Mouse (Mus musculus) embryo, embryonic 11 days (tissue): ENCODE results near the gene Gm10912.
A peak's percentile ranks its signal among the peaks of the same experiment; 100 is the strongest.
"Not testable (repeated sequence)": the region's sequence is repeated elsewhere in the genome, so short reads cannot be mapped to it uniquely, and the experiment has no call there.

ENCODE experiments used
- DNase-seq: peaks from one replicate; pipeline ENCODE4 v3.0.0-alpha.2; 2015

Gene Gm10912

GRCm38 (mm10) chr2:104065526-104065925 is at the start of gene Gm10912:
Gene Gm10912 (plus strand): TSS chr2:104065826.
- DNase-seq, result not testable (repeated sequence)

- DNase-seq, result no peak
Measured at GRCm38 (mm10) chr2:104023096-104023495, 42.5 kb upstream of the Gm10912 start.

GRCm38 (mm10) chr2:104024656-104025055 is 41.0 kb upstream of the Gm10912 start:
- no peak for DNase-seq

GRCm38 (mm10) chr2:104027458-104028138 is 38.0 kb upstream of the Gm10912 start, which contains the start of gene Fbxo3:
Gene Fbxo3 (plus strand): TSS chr2:104027721.
- peak; percentile 89 for DNase-seq

- DNase-seq, result no peak
Measured at GRCm38 (mm10) chr2:104028139-104028723, 37.4 kb upstream of the Gm10912 start, which contains the start of gene 4931422A03Rik. Gene 4931422A03Rik (minus strand): TSS chr2:104028361.

GRCm38 (mm10) chr2:104029074-104029473 is 36.6 kb upstream of the Gm10912 start:
- DNase-seq, result no peak

GRCm38 (mm10) chr2:104030381-104030780 is 35.2 kb upstream of the Gm10912 start:
- DNase-seq, result no peak

- no peak for DNase-seq
Measured at GRCm38 (mm10) chr2:104032056-104032455, 33.6 kb upstream of the Gm10912 start.

- DNase-seq, result peak; percentile 71
Measured at GRCm38 (mm10) chr2:104034832-104035472, 30.7 kb upstream of the Gm10912 start.

- no peak for DNase-seq
Measured at GRCm38 (mm10) chr2:104035595-104035994, 30.0 kb upstream of the Gm10912 start.

- DNase-seq, result no peak
Measured at GRCm38 (mm10) chr2:104036316-104036715, 29.3 kb upstream of the Gm10912 start.

GRCm38 (mm10) chr2:104038236-104038635 is 27.4 kb upstream of the Gm10912 start:
- no peak for DNase-seq

GRCm38 (mm10) chr2:104041632-104042031 is 24.0 kb upstream of the Gm10912 start:
- no peak for DNase-seq

GRCm38 (mm10) chr2:104042766-104043165 is 22.9 kb upstream of the Gm10912 start:
- no peak for DNase-seq

GRCm38 (mm10) chr2:104043624-104044478 is 21.8 kb upstream of the Gm10912 start:
- DNase-seq, result no peak

- no peak for DNase-seq
Measured at GRCm38 (mm10) chr2:104044479-104045080, 21.0 kb upstream of the Gm10912 start.

GRCm38 (mm10) chr2:104058381-104058780 is 7.2 kb upstream of the Gm10912 start:
- no peak for DNase-seq

GRCm38 (mm10) chr2:104058954-104059353 is 6.7 kb upstream of the Gm10912 start:
- no peak for DNase-seq

- DNase-seq, result no peak
Measured at GRCm38 (mm10) chr2:104059786-104060185, 5.8 kb upstream of the Gm10912 start.

GRCm38 (mm10) chr2:104060996-104061395 is 4.6 kb upstream of the Gm10912 start:
- no peak for DNase-seq

GRCm38 (mm10) chr2:104062665-104063064 is 3.0 kb upstream of the Gm10912 start:
- DNase-seq, result no peak

GRCm38 (mm10) chr2:104064152-104064551 is 1.5 kb upstream of the Gm10912 start:
- DNase-seq, result no peak

- not testable (repeated sequence) for DNase-seq
Measured at GRCm38 (mm10) chr2:104068450-104068849, 2.8 kb downstream of the Gm10912 start, which contains the start of gene Gm10799. Gene Gm10799 (minus strand): TSS chr2:104068550.
